Mouse (Mus musculus) mouse embryonic stem cell (cell line): ENCODE data around the gene Rassf9.

Experiments
- in situ Hi-C, 2 experiments: fragments of 300-500 bp; cut with MboI; formaldehyde crosslinking; loops; 1 replicate in 1 of 2; 3 replicates in 1 of 2; pipeline ENCODE4 v1.14.3; 2019 to 2020; ENCODE audit warnings: low sequenced_read_pairs in 2 of 2, low pct_unique_long_range_greater_than_20kb in 1 of 2, mixed read lengths in 1 of 2; ENCODE audit not compliant: unreplicated experiment in 1 of 2

The Rassf9 gene

GRCm38 (mm10) chr10:102511807-102512461 lies at the start of gene Rassf9:
TSS of gene Rassf9 (plus strand) at chr10:102512222.
- in situ Hi-C loops = no loop called here

GRCm38 (mm10) chr10:102469412-102469811 lies 42.6 kb upstream of the Rassf9 start:
- in situ Hi-C loops = no loop called here

GRCm38 (mm10) chr10:102490386-102490785 lies 21.6 kb upstream of the Rassf9 start, which contains the start of gene Nts:
TSS of gene Nts (minus strand) at chr10:102490486.
- in situ Hi-C loops = loop anchor here (25.0 kb wide), 1 partner anchor 347 kb away; no protein-coding TSS in a partner anchor

- in situ Hi-C loops = loop anchor here (25.0 kb wide), 1 partner anchor 346 kb away; no protein-coding TSS in a partner anchor
These were observed 20.2 kb upstream of the Rassf9 start for GRCm38 (mm10) chr10:102491792-102492191.

GRCm38 (mm10) chr10:102498754-102499153 lies 13.3 kb upstream of the Rassf9 start:
- in situ Hi-C loops = loop anchor here (25.0 kb wide), 1 partner anchor 339 kb away; no protein-coding TSS in a partner anchor

- in situ Hi-C loops = no loop called here
These were observed 4.6 kb upstream of the Rassf9 start for GRCm38 (mm10) chr10:102507386-102507785.

GRCm38 (mm10) chr10:102511461-102511806 lies 588 bp upstream of the Rassf9 start:
- in situ Hi-C loops = no loop called here

- in situ Hi-C loops = no loop called here
These were observed 2.1 kb downstream of the Rassf9 start for GRCm38 (mm10) chr10:102514159-102514558.

GRCm38 (mm10) chr10:102527901-102528300 lies 15.9 kb downstream of the Rassf9 start:
- in situ Hi-C loops = no loop called here

GRCm38 (mm10) chr10:102553941-102554340 lies 41.9 kb downstream of the Rassf9 start:
- in situ Hi-C loops = no loop called here

GRCm38 (mm10) chr10:102562488-102562887 lies 50.5 kb downstream of the Rassf9 start:
- in situ Hi-C loops = no loop called here

- in situ Hi-C loops = no loop called here
These were observed 65.9 kb downstream of the Rassf9 start for GRCm38 (mm10) chr10:102577970-102578369.

GRCm38 (mm10) chr10:102594306-102594705 lies 82.3 kb downstream of the Rassf9 start:
- in situ Hi-C loops = no loop called here
